24 mouse cellular contexts compared by ENCODE assay signal in the genomic region with DNA sequence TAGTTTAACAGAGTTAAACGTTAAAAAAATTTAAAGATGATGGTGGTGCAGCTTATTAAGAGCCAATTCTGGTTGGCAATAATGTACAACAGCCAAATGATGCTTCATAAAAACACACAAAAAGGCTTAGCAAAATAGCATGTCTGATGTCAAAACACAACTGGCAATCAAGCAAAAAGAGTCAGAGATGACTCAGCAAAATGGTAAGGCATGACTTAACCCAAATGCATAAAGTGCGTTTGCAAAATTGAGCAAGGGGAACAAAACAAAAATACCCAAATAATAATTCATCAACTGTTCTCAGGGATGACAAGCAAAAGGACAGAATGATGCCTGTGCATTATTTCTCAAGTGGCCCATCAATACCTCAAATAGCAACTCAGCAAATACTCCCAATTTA.
A peak's percentile ranks its signal among the peaks of the same experiment; 100 is the strongest.
DNase-seq lines count a peak whose midpoint lies in the region; ATAC-seq and TF ChIP-seq lines count a peak whose summit lies in the region.
"Had no signal": no experiment of that assay in that cellular context is flagged by ENCODE, and none has a peak within 500 bp of the region (broad histone marks: within the 10 kb centered on the region; RNA-seq: fewer than 3 reads in every experiment).

No protein-coding gene starts in this region.

- WGBS in liver, adult 2 months = 71% methylated on average over 2 of the region's 2 CpGs
- WGBS in liver, embryonic 11.5 days = 73% methylated on average over 2 of the region's 2 CpGs
- WGBS in neural tube, embryonic 15.5 days = 89% methylated on average over 2 of the region's 2 CpGs

- no peak overlapping the region for H3K4me3 ChIP-seq in liver, adult 2 months (ENCODE audit: insufficient read depth, low read depth, low read length)
- H3K4me3 ChIP-seq in liver, embryonic 11.5 days (ENCODE audit: low read depth, low read length) = no peak overlapping the region
- no peak overlapping the region for H3K4me3 ChIP-seq in CH12.LX (replicated peaks in 1 of 3; ENCODE audit: low read depth in 2 of 3, low read length in 2 of 3, poor library complexity in 1 of 3)
- H3K4me3 ChIP-seq in ES-E14 (ENCODE audit: insufficient read depth in 1 of 2, low read depth in 1 of 2, low read length in 2 of 2, poor library complexity in 1 of 2, severe bottlenecking in 1 of 2) = no peak overlapping the region
- no peak overlapping the region for H3K4me3 ChIP-seq in gastrocnemius, adult 2 months
- H3K4me3 ChIP-seq in neural tube, embryonic 15.5 days (replicated peaks) = no peak overlapping the region

- peaks cover 3% of the 10 kb centered on the region; the same call in 1 of the 2 replicates for H3K4me1 ChIP-seq in liver, adult 2 months (ENCODE audit: control insufficient read depth, insufficient read depth, low read length)
- no peaks in the 10 kb centered on the region for H3K4me1 ChIP-seq in liver, embryonic 11.5 days (replicated peaks; ENCODE audit: control insufficient read depth, insufficient read depth, low read length)
- H3K4me1 ChIP-seq in CH12.LX (ENCODE audit: control insufficient read depth in 1 of 2, insufficient read depth in 2 of 2) (peaks cover 0 to 4% of the 10 kb centered on the region in 2 experiments; a peak in 1 of 4 replicates), ES-E14 (ENCODE audit: control insufficient read depth in 2 of 2, insufficient read depth in 2 of 2, low read length in 2 of 2, poor library complexity in 1 of 2) (no peaks in the 10 kb centered on the region)
- no peaks in the 10 kb centered on the region for H3K4me1 ChIP-seq in neural tube, embryonic 15.5 days

- no peak for ATAC-seq in liver, embryonic 11.5 days (replicated peaks; ENCODE audit: low FRiP score)
- no peak for ATAC-seq in neural tube, embryonic 15.5 days (ENCODE audit: low FRiP score)
- ATAC-seq: activated CD4-positive, CD25-positive, alpha-beta regulatory T cell, adult 4 months; CD4-positive, CD25-positive, alpha-beta regulatory T cell, adult 4 months; Patski had no signal

- peak; percentile 14 for DNase-seq in liver, adult 2 months (ENCODE audit: extremely low read depth, low read depth, low spot score)
- DNase-seq in liver, embryonic 11.5 days (ENCODE audit: low spot score) = no peak
- peak; percentile 26 for DNase-seq in A20 (ENCODE audit: low read depth, low spot score)
- no peak for DNase-seq in CH12.LX (ENCODE audit: extremely low read depth)
- no peak for DNase-seq in ES-E14 (ENCODE audit: low read depth, low spot score)
- DNase-seq in gastrocnemius, adult 2 months = no peak
- DNase-seq in frontal cortex, postnatal 36 days (ENCODE audit: low spot score in 2 of 2) = no peak
- DNase-seq: adrenal gland, adult 2 months; adrenal gland, adult 8-10 months; adrenal gland, postnatal 10 days; adrenal gland, postnatal 14 days; adrenal gland, postnatal 25 days; adrenal gland, postnatal 36 days; B cell, adult 2 months; cerebellum, adult 11 months; cerebellum, adult 11-12 months; cerebellum, adult 18-20 months; cerebellum, adult 2 months; cerebellum, adult 8-10 months had no signal

- H3K79me2 ChIP-seq in liver, adult 2 months (ENCODE audit: control insufficient read depth, insufficient read depth, low read length) = no peaks in the 10 kb centered on the region
- no peaks in the 10 kb centered on the region for H3K79me2 ChIP-seq in CH12.LX (replicated peaks; ENCODE audit: control insufficient read depth, extremely low read depth, insufficient read depth, poor library complexity, severe bottlenecking)

- no peak for TF ChIP-seq RAD21 in CH12.LX (IDR thresholded peaks at IDR 0.05; ENCODE audit: low read depth, low read length)

- no peak for TF ChIP-seq EP300 in CH12.LX (IDR thresholded peaks at IDR 0.05; ENCODE audit: low read length)

- dilution Hi-C loops in CH12.LX (cut with MboI; ENCODE audit: extremely low pct_ligation_motif_present, extremely low pct_unique_long_range_greater_than_20kb, low sequenced_read_pairs) = no loop called here

- no peaks in the 10 kb centered on the region for H3K36me3 ChIP-seq in liver, adult 2 months (ENCODE audit: control insufficient read depth, insufficient read depth, low read length)
- no peaks in the 10 kb centered on the region for H3K36me3 ChIP-seq in liver, embryonic 11.5 days (ENCODE audit: control insufficient read depth, insufficient read depth, low read length)
- H3K36me3 ChIP-seq in CH12.LX (replicated peaks in 1 of 2; ENCODE audit: control insufficient read depth in 1 of 2, insufficient read depth in 1 of 2, low read length in 1 of 2) = no peaks in the 10 kb centered on the region
- no peaks in the 10 kb centered on the region for H3K36me3 ChIP-seq in ES-E14 (ENCODE audit: control insufficient read depth, insufficient read depth, low read length, poor library complexity, severe bottlenecking)
- no peaks in the 10 kb centered on the region for H3K36me3 ChIP-seq in neural tube, embryonic 15.5 days
- H3K36me3 ChIP-seq: G1E had no signal

- TF ChIP-seq POLR2A in liver, adult 2 months (IDR thresholded peaks at IDR 0.05; ENCODE audit: extremely low read depth, insufficient read depth, low read length) = no peak
- no peak for TF ChIP-seq POLR2A in CH12.LX (IDR thresholded peaks at IDR 0.05; ENCODE audit: low read depth, low read length)

- no peak for TF ChIP-seq CTCF in liver, adult 2 months (IDR thresholded peaks at IDR 0.05; ENCODE audit: low read depth, low read length)
- no peak for TF ChIP-seq CTCF in CH12.LX (conservative IDR thresholded peaks at IDR 0.05 in 1 of 2, IDR thresholded peaks at IDR 0.05 in 1 of 2; ENCODE audit: low read depth in 2 of 2, low read length in 2 of 2)
- no peak for TF ChIP-seq CTCF in gastrocnemius, adult 2 months (IDR thresholded peaks at IDR 0.05)

- H3K27me3 ChIP-seq in liver, adult 2 months (ENCODE audit: control insufficient read depth, insufficient read depth, low read length) = no peaks in the 10 kb centered on the region
- no peaks in the 10 kb centered on the region for H3K27me3 ChIP-seq in liver, embryonic 11.5 days (replicated peaks; ENCODE audit: control insufficient read depth, insufficient read depth, low read length)
- no peaks in the 10 kb centered on the region for H3K27me3 ChIP-seq in CH12.LX (replicated peaks)
- H3K27me3 ChIP-seq in neural tube, embryonic 15.5 days (replicated peaks) = no peaks in the 10 kb centered on the region
- H3K27me3 ChIP-seq: Patski had no signal

- no peak overlapping the region for H3K27ac ChIP-seq in liver, adult 2 months (replicated peaks; ENCODE audit: insufficient read depth, low read depth, low read length)
- no peak overlapping the region for H3K27ac ChIP-seq in liver, embryonic 11.5 days (ENCODE audit: low read depth, low read length)
- H3K27ac ChIP-seq in CH12.LX (ENCODE audit: insufficient read depth, low read depth) (no peak overlapping the region), ES-E14 (ENCODE audit: insufficient read depth, low read depth, low read length, poor library complexity, severe bottlenecking) (no peak overlapping the region)
- no peak overlapping the region for H3K27ac ChIP-seq in gastrocnemius, adult 2 months
- H3K27ac ChIP-seq in neural tube, embryonic 15.5 days (replicated peaks) = no peak overlapping the region

- intact Hi-C loops in gastrocnemius, adult 2 months (cut with DNase I) = no loop called here

- H3K4me2 ChIP-seq in liver, embryonic 11.5 days = no peak overlapping the region
- no peak overlapping the region; the same call in 1 of the 2 replicates for H3K4me2 ChIP-seq in CH12.LX (ENCODE audit: insufficient read depth, low read depth, poor library complexity, severe bottlenecking)
- no peak overlapping the region for H3K4me2 ChIP-seq in neural tube, embryonic 15.5 days

- no peak overlapping the region for H3K9ac ChIP-seq in liver, adult 2 months (ENCODE audit: low read depth, low read length)
- H3K9ac ChIP-seq in liver, embryonic 11.5 days (ENCODE audit: low read depth, low read length) = no peak overlapping the region
- H3K9ac ChIP-seq in CH12.LX (ENCODE audit: insufficient read depth, low read depth) (no peak overlapping the region), ES-E14 (ENCODE audit: insufficient read depth, low read depth, low read length, poor library complexity, severe bottlenecking) (no peak overlapping the region)
- no peak overlapping the region for H3K9ac ChIP-seq in neural tube, embryonic 15.5 days (replicated peaks)

- H3K9me3 ChIP-seq in liver, embryonic 11.5 days (ENCODE audit: control insufficient read depth, low read length) = no peaks in the 10 kb centered on the region
- H3K9me3 ChIP-seq in CH12.LX (replicated peaks; ENCODE audit: low read length) (no peaks in the 10 kb centered on the region), ES-E14 (ENCODE audit: control insufficient read depth, insufficient read depth, low read depth, low read length) (no peaks in the 10 kb centered on the region)
- no peaks in the 10 kb centered on the region for H3K9me3 ChIP-seq in neural tube, embryonic 15.5 days (replicated peaks)
- H3K9me3 ChIP-seq: G1E had no signal

- in situ Hi-C loops in CH12.LX (cut with MboI; ENCODE audit: low pct_ligation_motif_present, low pct_unique_long_range_greater_than_20kb, low sequenced_read_pairs) = no loop called here
- in situ Hi-C loops in ES-E14 (cut with MboI; ENCODE audit: low sequenced_read_pairs in 2 of 2, unreplicated experiment in 2 of 2) = no loop called here

TF ChIP-seq in CH12.LX, 34 proteins besides CTCF, POLR2A, EP300 and RAD21:
- TF ChIP-seq ZKSCAN1 (IDR thresholded peaks at IDR 0.05; ENCODE audit: borderline replicate concordance, low read depth, low read length) (no peak), MAX (IDR thresholded peaks at IDR 0.05; ENCODE audit: low read length) (no peak), POLR2AphosphoS2 (IDR thresholded peaks at IDR 0.05; ENCODE audit: low read depth, low read length) (no peak), MYC (IDR thresholded peaks at IDR 0.05; ENCODE audit: low read depth, low read length) (no peak), MXI1 (IDR thresholded peaks at IDR 0.05; ENCODE audit: low read depth, low read length) (no peak), IRF4 (IDR thresholded peaks at IDR 0.05; ENCODE audit: low read depth, low read length) (no peak), MAFK (IDR thresholded peaks at IDR 0.05; ENCODE audit: insufficient replicate concordance, low read length) (peak; percentile 90)

TF ChIP-seq in ES-E14, 5 proteins besides CTCF, POLR2A, EP300 and RAD21:
- TF ChIP-seq MAFK (IDR thresholded peaks at IDR 0.05; ENCODE audit: insufficient read depth, low read depth, low read length) = 0 out of 2 replicates have a peak, but pooled peaks have one; percentile 27
- no peak for TF ChIP-seq CHD2 (IDR thresholded peaks at IDR 0.05; ENCODE audit: low read depth, low read length)
TF ChIP-seq in ES-E14: peak in this region for 1.

Comparison
In these comparisons a context has a peak if more than half of its experiments do, and no peak if none do; other contexts are left out.
1. DNase-seq: peak in liver, adult 2 months (single experiment) and A20 (single experiment); none in liver, embryonic 11.5 days (single experiment), CH12.LX (single experiment), ES-E14 (single experiment), gastrocnemius, adult 2 months (single experiment) and frontal cortex, postnatal 36 days (0 of 2).